Mouse (Mus musculus): ENCODE measurements around the gene Olfr905. TPM values are rescaled to one million over a fixed set of nuclear protein-coding genes. Genes with fewer than 3 reads are reported as not detected.

Olfr905 gene
- polyA plus RNA-seq (2012; rRNA removed) = not detected in 2 replicates

GRCm38 (mm10) chr9:38470807-38471206 lies at the start of gene Olfr905:
Gene Olfr905 (plus strand): TSS chr9:38471107.
- TF ChIP-seq CTCF (conservative IDR thresholded peaks at IDR 0.05; ENCODE audit: insufficient read depth, insufficient read length, low read depth, low read length) (no peak), POLR2A (IDR thresholded peaks at IDR 0.05; ENCODE audit: low read depth, low read length) (no peak)

GRCm38 (mm10) chr9:38423801-38424200 lies 47.1 kb upstream of the Olfr905 start:
- no peak for DNase-seq
- Histone ChIP-seq H3K4me3 (ENCODE audit: insufficient read depth, low read depth, low read length) (no peak overlapping the region), H3K27me3 (replicated peaks; ENCODE audit: control insufficient read depth, insufficient read depth, low read length) (no peaks in the 10 kb centered on the region), H3K36me3 (ENCODE audit: control insufficient read depth, insufficient read depth, low read length) (no peaks in the 10 kb centered on the region), H3K4me1 (ENCODE audit: control insufficient read depth, insufficient read depth, low read length) (no peaks in the 10 kb centered on the region), H3K27ac (ENCODE audit: insufficient read depth, low read depth, low read length) (no peak overlapping the region)
- TF ChIP-seq CTCF (conservative IDR thresholded peaks at IDR 0.05; ENCODE audit: insufficient read depth, insufficient read length, low read depth, low read length) = no peak

More at GRCm38 (mm10) chr9:38470807-38471206, at the start of gene Olfr905:
- Histone ChIP-seq H3K27me3 (replicated peaks; ENCODE audit: control insufficient read depth, insufficient read depth, low read length) (no peaks in the 10 kb centered on the region), H3K4me3 (ENCODE audit: insufficient read depth, low read depth, low read length) (no peak within 1 kb of the TSS), H3K27ac (ENCODE audit: insufficient read depth, low read depth, low read length) (no peak within 1 kb of the TSS), H3K36me3 (ENCODE audit: control insufficient read depth, insufficient read depth, low read length) (no peaks in the 10 kb centered on the region), H3K4me1 (ENCODE audit: control insufficient read depth, insufficient read depth, low read length) (no peaks in the 10 kb centered on the region)
- no peak for DNase-seq

- no peaks in the 10 kb centered on the region for H3K36me3 ChIP-seq (ENCODE audit: control insufficient read depth, insufficient read depth, low read length)
- no peaks in the 10 kb centered on the region for H3K4me1 ChIP-seq (ENCODE audit: control insufficient read depth, insufficient read depth, low read length)
- H3K4me3 ChIP-seq (ENCODE audit: insufficient read depth, low read depth, low read length) = no peak overlapping the region
- no peak overlapping the region for H3K27ac ChIP-seq (ENCODE audit: insufficient read depth, low read depth, low read length)
- 38% methylated on average over 1 of the region's 1 CpGs for WGBS
- no peaks in the 10 kb centered on the region for H3K27me3 ChIP-seq (replicated peaks; ENCODE audit: control insufficient read depth, insufficient read depth, low read length)
- no peak for DNase-seq
- no peak for TF ChIP-seq CTCF (conservative IDR thresholded peaks at IDR 0.05; ENCODE audit: insufficient read depth, insufficient read length, low read depth, low read length)
- TF ChIP-seq POLR2A (IDR thresholded peaks at IDR 0.05; ENCODE audit: low read depth, low read length) = no peak
Measured at GRCm38 (mm10) chr9:38427026-38427425, 43.9 kb upstream of the Olfr905 start.

- Histone ChIP-seq H3K4me3 (ENCODE audit: insufficient read depth, low read depth, low read length) (no peak within 1 kb of the TSS), H3K36me3 (ENCODE audit: control insufficient read depth, insufficient read depth, low read length) (no peaks in the 10 kb centered on the region), H3K4me1 (ENCODE audit: control insufficient read depth, insufficient read depth, low read length) (no peaks in the 10 kb centered on the region), H3K27me3 (replicated peaks; ENCODE audit: control insufficient read depth, insufficient read depth, low read length) (no peaks in the 10 kb centered on the region), H3K27ac (ENCODE audit: insufficient read depth, low read depth, low read length) (no peak within 1 kb of the TSS)
- DNase-seq = no peak
- TF ChIP-seq CTCF (conservative IDR thresholded peaks at IDR 0.05; ENCODE audit: insufficient read depth, insufficient read length, low read depth, low read length) (no peak), POLR2A (IDR thresholded peaks at IDR 0.05; ENCODE audit: low read depth, low read length) (no peak)
- 68% methylated on average over 1 of the region's 1 CpGs for WGBS
Measured at GRCm38 (mm10) chr9:38429155-38429554, 41.8 kb upstream of the Olfr905 start, which contains the start of gene Olfr901. Gene Olfr901 (plus strand): TSS chr9:38429455.

GRCm38 (mm10) chr9:38447352-38447751 lies 23.6 kb upstream of the Olfr905 start, which contains the start of gene Olfr902:
Gene Olfr902 (plus strand): TSS chr9:38447652.
- Histone ChIP-seq H3K27me3 (replicated peaks; ENCODE audit: control insufficient read depth, insufficient read depth, low read length) (no peaks in the 10 kb centered on the region), H3K27ac (ENCODE audit: insufficient read depth, low read depth, low read length) (no peak within 1 kb of the TSS), H3K4me3 (ENCODE audit: insufficient read depth, low read depth, low read length) (no peak within 1 kb of the TSS), H3K4me1 (ENCODE audit: control insufficient read depth, insufficient read depth, low read length) (no peaks in the 10 kb centered on the region), H3K36me3 (ENCODE audit: control insufficient read depth, insufficient read depth, low read length) (no peaks in the 10 kb centered on the region)
- DNase-seq = no peak
- TF ChIP-seq POLR2A (IDR thresholded peaks at IDR 0.05; ENCODE audit: low read depth, low read length) (no peak), CTCF (conservative IDR thresholded peaks at IDR 0.05; ENCODE audit: insufficient read depth, insufficient read length, low read depth, low read length) (no peak)
- WGBS = 81% methylated on average over 5 of the region's 5 CpGs

- Histone ChIP-seq H3K27ac (ENCODE audit: insufficient read depth, low read depth, low read length) (no peak within 1 kb of the TSS), H3K4me3 (ENCODE audit: insufficient read depth, low read depth, low read length) (no peak within 1 kb of the TSS), H3K4me1 (ENCODE audit: control insufficient read depth, insufficient read depth, low read length) (no peaks in the 10 kb centered on the region), H3K27me3 (replicated peaks; ENCODE audit: control insufficient read depth, insufficient read depth, low read length) (no peaks in the 10 kb centered on the region), H3K36me3 (ENCODE audit: control insufficient read depth, insufficient read depth, low read length) (no peaks in the 10 kb centered on the region)
- no peak for DNase-seq
- no peak for TF ChIP-seq CTCF (conservative IDR thresholded peaks at IDR 0.05; ENCODE audit: insufficient read depth, insufficient read length, low read depth, low read length)
- no peak for TF ChIP-seq POLR2A (IDR thresholded peaks at IDR 0.05; ENCODE audit: low read depth, low read length)
Measured at GRCm38 (mm10) chr9:38462844-38463243, 8.1 kb upstream of the Olfr905 start, which contains the start of gene Olfr904. Gene Olfr904 (plus strand): TSS chr9:38463144.

GRCm38 (mm10) chr9:38486785-38487184 lies 15.9 kb downstream of the Olfr905 start, which contains the start of gene Olfr906:
Gene Olfr906 (plus strand): TSS chr9:38487085.
- H3K27ac ChIP-seq (ENCODE audit: insufficient read depth, low read depth, low read length) = no peak within 1 kb of the TSS
- no peaks in the 10 kb centered on the region for H3K36me3 ChIP-seq (ENCODE audit: control insufficient read depth, insufficient read depth, low read length)
- H3K4me1 ChIP-seq (ENCODE audit: control insufficient read depth, insufficient read depth, low read length) = no peaks in the 10 kb centered on the region
- TF ChIP-seq POLR2A (IDR thresholded peaks at IDR 0.05; ENCODE audit: low read depth, low read length) (no peak), CTCF (conservative IDR thresholded peaks at IDR 0.05; ENCODE audit: insufficient read depth, insufficient read length, low read depth, low read length) (no peak)
- H3K27me3 ChIP-seq (replicated peaks; ENCODE audit: control insufficient read depth, insufficient read depth, low read length) = no peaks in the 10 kb centered on the region
- H3K4me3 ChIP-seq (ENCODE audit: insufficient read depth, low read depth, low read length) = no peak within 1 kb of the TSS
- no peak for DNase-seq
- 71% methylated on average over 3 of the region's 3 CpGs for WGBS

Measured in kidney, adult 2 months (tissue).